Mouse (Mus musculus) liver, adult 2 months (tissue): Measurements from ENCODE around the gene 6030468B19Rik. TPM values are rescaled to one million over a fixed set of nuclear protein-coding genes. Genes with fewer than 3 reads are reported as not detected.

Experiments
- DNase-seq: peaks from one replicate; pipeline ENCODE4 v3.0.0-alpha.2; 2011; ENCODE audit warnings: low read depth, low spot score; ENCODE audit errors: extremely low read depth
- H3K27ac ChIP-seq: fragments of 200-500 bp; replicated peaks from 2 replicates; pipeline ENCODE4 v1.5.1; 2012; ENCODE audit warnings: low read depth, mild to moderate bottlenecking, control low read depth, inconsistent platforms, low read length; ENCODE audit not compliant: insufficient read depth
- H3K27me3 ChIP-seq: fragments of 200-500 bp; 2 replicates; pipeline ENCODE4 v1.6.1; 2012; ENCODE audit warnings: mild to moderate bottlenecking, moderate library complexity, low read length, inconsistent platforms; ENCODE audit not compliant: control insufficient read depth, insufficient read depth
- H3K36me3 ChIP-seq: fragments of 200-500 bp; 2 replicates; pipeline ENCODE4 v1.6.1; 2012; ENCODE audit warnings: low read length, inconsistent platforms; ENCODE audit not compliant: control insufficient read depth, insufficient read depth
- H3K4me1 ChIP-seq: fragments of 200-500 bp; 2 replicates; pipeline ENCODE4 v1.6.1; 2011; ENCODE audit warnings: low read length; ENCODE audit not compliant: control insufficient read depth, insufficient read depth
- H3K4me3 ChIP-seq: fragments of 200-500 bp; 2 replicates; pipeline ENCODE4 v1.5.1; 2011; ENCODE audit warnings: low read depth, mild to moderate bottlenecking, control low read depth, low read length, moderate library complexity; ENCODE audit not compliant: insufficient read depth
- H3K79me2 ChIP-seq: fragments of 200-500 bp; 2 replicates; pipeline ENCODE4 v1.6.1; 2012; ENCODE audit warnings: inconsistent platforms, mild to moderate bottlenecking, low read length, moderate library complexity; ENCODE audit not compliant: control insufficient read depth, insufficient read depth
- H3K9ac ChIP-seq: fragments of 200-500 bp; 2 replicates; pipeline ENCODE4 v1.6.1; 2012; ENCODE audit warnings: low read depth, mild to moderate bottlenecking, control low read depth, inconsistent platforms, low read length
- CTCF ChIP-seq: fragments of 200-500 bp; IDR thresholded peaks from 2 replicates; pipeline ENCODE4 v1.5.1; 2011; ENCODE audit warnings: low read depth, low read length, control low read depth
- POLR2A ChIP-seq: fragments of 200-500 bp; IDR thresholded peaks from 2 replicates; pipeline ENCODE4 v1.6.1; 2011; ENCODE audit warnings: low read length, control low read depth; ENCODE audit not compliant: insufficient read depth; ENCODE audit errors: extremely low read depth
- WGBS: fragments of 180-500 bp; shearing (Covaris S2); methylation state at CpG from one replicate; pipeline ENCODE4 v1.1.7; 2018; 5-methylcytosine and 5-hydroxymethylcytosine counted together
- polyA plus RNA-seq: library from polyadenylated mRNA; depleted of rRNA; stranded (reverse); fragments of >200 nt; gene quantifications from 2 replicates; pipeline ENCODE4 v1.2.3, GENCODE M21; 2012
- total RNA-seq: library from RNA; depleted of rRNA; stranded (reverse); fragments of >200 nt; gene quantifications from 2 replicates; pipeline ENCODE4 v1.2.3, GENCODE M21; 2014

Gene 6030468B19Rik
- total and polyA plus RNA-seq, 2 experiments = not detected

DNA sequence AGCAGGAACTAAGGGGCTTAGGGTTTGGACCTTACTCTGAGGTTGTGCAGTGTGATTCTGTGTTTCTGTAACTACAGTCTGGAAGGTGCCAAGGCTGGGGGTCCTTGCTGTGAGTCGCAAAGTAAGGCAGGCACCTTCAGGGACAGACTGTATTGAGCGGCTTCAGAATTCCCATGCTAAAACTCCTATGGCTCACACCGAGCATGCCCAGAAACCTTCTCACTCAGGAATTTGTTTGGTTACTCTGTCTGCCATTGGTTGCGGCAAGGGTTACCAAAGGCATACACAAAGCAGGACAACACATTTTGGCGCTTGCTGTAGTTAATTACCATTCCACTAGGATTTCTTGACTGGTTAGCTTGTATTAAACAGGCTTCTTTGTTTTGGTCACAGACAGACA is 28.7 kb downstream of the 6030468B19Rik start:
- peak overlapping the region; percentile 83 for H3K9ac ChIP-seq
- TF ChIP-seq POLR2A (no peak), CTCF (no peak)
- DNase-seq = no peak

GRCm38 (mm10) chr11:117826916-117827315 is 29.5 kb downstream of the 6030468B19Rik start:
- Histone ChIP-seq H3K4me3 (peak overlapping the region; percentile 78), H3K9ac (peak overlapping the region; percentile 83), H3K27me3 (no peaks in the 10 kb centered on the region), H3K36me3 (no peaks in the 10 kb centered on the region), H3K27ac (peak overlapping the region; percentile 97), H3K79me2 (no peaks in the 10 kb centered on the region), H3K4me1 (peaks cover 45% of the 10 kb centered on the region)
- DNase-seq = no peak
- 20% methylated on average over 8 of the region's 8 CpGs for WGBS
- no peak for TF ChIP-seq POLR2A
- no peak for TF ChIP-seq CTCF

More for the DNA sequence above, 28.7 kb downstream of the 6030468B19Rik start:
- Histone ChIP-seq H3K4me3 (peak overlapping the region; percentile 78), H3K36me3 (no peaks in the 10 kb centered on the region), H3K4me1 (peaks cover 49% of the 10 kb centered on the region), H3K27ac (peak overlapping the region; percentile 97), H3K79me2 (no peaks in the 10 kb centered on the region), H3K27me3 (no peaks in the 10 kb centered on the region)
- WGBS = 10% methylated on average over 5 of the region's 5 CpGs

GRCm38 (mm10) chr11:117827386-117827785 is 29.9 kb downstream of the 6030468B19Rik start:
- Histone ChIP-seq H3K4me1 (peaks cover 44% of the 10 kb centered on the region), H3K4me3 (peak overlapping the region; percentile 78)
- WGBS = 6% methylated on average over 3 of the region's 3 CpGs

GRCm38 (mm10) chr11:117828149-117828887 is 30.9 kb downstream of the 6030468B19Rik start:
- H3K4me1 ChIP-seq = peaks cover 50% of the 10 kb centered on the region
- peak; percentile 54 for DNase-seq

More at GRCm38 (mm10) chr11:117827386-117827785, 29.9 kb downstream of the 6030468B19Rik start:
- no peaks in the 10 kb centered on the region for H3K36me3 ChIP-seq
- H3K27me3 ChIP-seq = no peaks in the 10 kb centered on the region
- DNase-seq = peak; percentile 91
- H3K79me2 ChIP-seq = no peaks in the 10 kb centered on the region
- H3K27ac ChIP-seq = peak overlapping the region; percentile 97
- TF ChIP-seq CTCF (no peak), POLR2A (peak; percentile 51; the same call in 1 of the 2 replicates)
- peak overlapping the region; percentile 83 for H3K9ac ChIP-seq

GRCm38 (mm10) chr11:117828888-117829604 is 31.6 kb downstream of the 6030468B19Rik start:
- Histone ChIP-seq H3K4me3 (no peak overlapping the region), H3K4me1 (peaks cover 49% of the 10 kb centered on the region), H3K27me3 (no peaks in the 10 kb centered on the region), H3K36me3 (no peaks in the 10 kb centered on the region), H3K9ac (peak overlapping the region; percentile 48), H3K27ac (peak overlapping the region; percentile 97), H3K79me2 (no peaks in the 10 kb centered on the region)
- peak; percentile 44; the same call in 1 of the 2 replicates for TF ChIP-seq POLR2A
- TF ChIP-seq CTCF = no peak
- peak; percentile 99 for DNase-seq
- WGBS = 8% methylated on average over 9 of the region's 9 CpGs

More at GRCm38 (mm10) chr11:117828149-117828887, 30.9 kb downstream of the 6030468B19Rik start:
- WGBS = 21% methylated on average over 18 of the region's 18 CpGs
- Histone ChIP-seq H3K36me3 (no peaks in the 10 kb centered on the region), H3K27me3 (no peaks in the 10 kb centered on the region), H3K79me2 (no peaks in the 10 kb centered on the region), H3K9ac (peak overlapping the region; percentile 83), H3K27ac (peak overlapping the region; percentile 97), H3K4me3 (peak overlapping the region; percentile 17; the same call in 1 of the 2 replicates)
- TF ChIP-seq CTCF (no peak), POLR2A (no peak)
